Mouse (Mus musculus) B cell, adult 2 months (primary cell): Measurements from ENCODE around the gene Arhgdia.
"Not testable (repeated sequence)": the region's sequence is repeated elsewhere in the genome, so short reads cannot be mapped to it uniquely, and the experiment has no call there.

Experiments
- DNase-seq, 2 experiments: peaks; one replicate each; pipeline ENCODE4 v3.0.0; 2022

Arhgdia gene

GRCm38 (mm10) chr11:120613481-120613972, 32.1 kb upstream of the Arhgdia start:
- DNase-seq = no peak

- DNase-seq = peak; percentile 83 to 84
Measured at GRCm38 (mm10) chr11:120612763-120613162, 31.3 kb upstream of the Arhgdia start.

- no peak for DNase-seq
Measured at GRCm38 (mm10) chr11:120610477-120611046, 29.1 kb upstream of the Arhgdia start.

GRCm38 (mm10) chr11:120609250-120609649, 27.8 kb upstream of the Arhgdia start:
- DNase-seq = no peak

GRCm38 (mm10) chr11:120608241-120609034, 27.0 kb upstream of the Arhgdia start, which contains the start of gene Npb:
Npb (plus strand) TSS chr11:120608477.
- DNase-seq = no peak

GRCm38 (mm10) chr11:120606764-120607163, 25.3 kb upstream of the Arhgdia start:
- no peak for DNase-seq

GRCm38 (mm10) chr11:120605667-120606066, 24.2 kb upstream of the Arhgdia start:
- DNase-seq = no peak

- no peak for DNase-seq
Measured at GRCm38 (mm10) chr11:120603545-120603944, 22.1 kb upstream of the Arhgdia start.

- no peak for DNase-seq
Measured at GRCm38 (mm10) chr11:120600716-120601115, 19.3 kb upstream of the Arhgdia start.

GRCm38 (mm10) chr11:120598990-120599549, 17.6 kb upstream of the Arhgdia start:
- DNase-seq = no peak

GRCm38 (mm10) chr11:120598283-120598989, 17.0 kb upstream of the Arhgdia start, which contains the start of the genes Alyref and Anapc11:
Alyref (minus strand) TSS chr11:120598365.
Anapc11 (plus strand) TSS chr11:120598421.
- peak; percentile 96 to 98 for DNase-seq

GRCm38 (mm10) chr11:120597240-120598235, 16.1 kb upstream of the Arhgdia start:
- peak in 1 of 2 experiments; percentile 36 for DNase-seq

- DNase-seq = no peak
Measured at GRCm38 (mm10) chr11:120588531-120588930, 7.1 kb upstream of the Arhgdia start.

- peak in 1 of 2 experiments; percentile 9 for DNase-seq
Measured at GRCm38 (mm10) chr11:120583937-120584336, 2.5 kb upstream of the Arhgdia start.

GRCm38 (mm10) chr11:120582982-120583293, 1.5 kb upstream of the Arhgdia start:
- DNase-seq = not testable (repeated sequence)

- peak; percentile 70 for DNase-seq
Measured at GRCm38 (mm10) chr11:120582268-120582981, 1.0 kb upstream of the Arhgdia start.

- peak; percentile 48 to 63 for DNase-seq
Measured at GRCm38 (mm10) chr11:120580871-120581331, 523 bp downstream of the Arhgdia start.

- peak; percentile 57 to 58 for DNase-seq
Measured at GRCm38 (mm10) chr11:120580190-120580589, 1.2 kb downstream of the Arhgdia start.

GRCm38 (mm10) chr11:120579316-120580107, 1.9 kb downstream of the Arhgdia start:
- DNase-seq = peak; percentile 91 to 92

- peak in 1 of 2 experiments; percentile 8 for DNase-seq
Measured at GRCm38 (mm10) chr11:120578694-120579243, 2.7 kb downstream of the Arhgdia start.
